Mouse (Mus musculus) liver, embryonic 14.5 days (tissue): Measurements from ENCODE around the gene Zmynd19. TPM values are rescaled to one million over a fixed set of nuclear protein-coding genes. Genes with fewer than 3 reads are reported as not detected.
A peak's percentile ranks its signal among the peaks of the same experiment; 100 is the strongest.
"Not testable (repeated sequence)": the region's sequence is repeated elsewhere in the genome, so short reads cannot be mapped to it uniquely, and the experiment has no call there.

Experiments
- ATAC-seq: fragments of 200-750 bp; cut with Nextera tagmentation; 2 replicates; pipeline ENCODE4 v1.8.0; 2017; ENCODE audit warnings: moderate number of reproducible peaks, mild to moderate bottlenecking, moderate library complexity; ENCODE audit not compliant: insufficient read depth
- DNase-seq, 3 experiments: peaks; one replicate each; pipeline ENCODE4 v3.0.0-alpha.2; 2012 to 2013; ENCODE audit warnings: low read depth in 3 of 3, low spot score in 3 of 3
- H3K27ac ChIP-seq: fragments of 300-500 bp; sonication (generic); 2 replicates; pipeline ENCODE4 v1.5.1; 2014; ENCODE audit warnings: moderate library complexity, mild to moderate bottlenecking, control low read depth, inconsistent platforms
- H3K27me3 ChIP-seq: fragments of 300-500 bp; sonication (generic); 2 replicates; pipeline ENCODE4 v1.6.1; 2014; ENCODE audit warnings: mild to moderate bottlenecking, low read length, moderate library complexity; ENCODE audit not compliant: control insufficient read depth, insufficient read depth
- H3K36me3 ChIP-seq: fragments of 300-500 bp; sonication (generic); replicated peaks from 2 replicates; pipeline ENCODE4 v1.6.1; 2014; ENCODE audit warnings: low read depth; ENCODE audit not compliant: control insufficient read depth, insufficient read depth
- H3K4me1 ChIP-seq, 2 experiments: fragments of 200-500 bp in 1 of 2; fragments of 300-500 bp in 1 of 2; sonication (generic) in 1 of 2; replicated peaks; 2 replicates each; pipeline ENCODE4 v1.6.1; 2012 to 2014; ENCODE audit warnings: antibody characterized with exemption in 1 of 2, inconsistent platforms in 1 of 2, low read length in 1 of 2; ENCODE audit not compliant: control insufficient read depth in 2 of 2, insufficient read depth in 2 of 2
- H3K4me2 ChIP-seq: fragments of 300-500 bp; sonication (generic); 2 replicates; pipeline ENCODE4 v1.6.1; 2014; ENCODE audit warnings: low read depth, mild to moderate bottlenecking, control low read depth, moderate library complexity
- H3K4me3 ChIP-seq, 2 experiments: fragments of 200-500 bp in 1 of 2; fragments of 300-500 bp in 1 of 2; sonication (generic) in 1 of 2; 2 replicates each; pipeline ENCODE4 v1.5.1; 2012 to 2014; ENCODE audit warnings: low read depth in 2 of 2, low read length in 2 of 2, mild to moderate bottlenecking in 2 of 2, control low read depth in 1 of 2, inconsistent platforms in 1 of 2, moderate library complexity in 1 of 2; ENCODE audit not compliant: insufficient read depth in 1 of 2
- H3K9ac ChIP-seq: fragments of 300-500 bp; sonication (generic); replicated peaks from 2 replicates; pipeline ENCODE4 v1.6.1; 2014; ENCODE audit warnings: mild to moderate bottlenecking, control low read depth, moderate library complexity
- H3K9me3 ChIP-seq: fragments of 300-500 bp; sonication (generic); 2 replicates; pipeline ENCODE4 v1.6.1; 2016; ENCODE audit warnings: low read length, mixed read lengths; ENCODE audit not compliant: control insufficient read depth
- CTCF ChIP-seq: IDR thresholded peaks from 2 replicates; pipeline ENCODE4 v1.5.1; 2016; ENCODE audit warnings: antibody characterized with exemption, low read depth, control low read depth
- EP300 ChIP-seq: IDR thresholded peaks from 2 replicates; pipeline ENCODE4 v1.6.1; 2016; ENCODE audit warnings: antibody characterized with exemption, low read depth
- WGBS: fragments of 180-500 bp; shearing (Covaris S2); extraction: QIAGEN DNeasy Blood & Tissue Kit; methylation state at CpG from one replicate; pipeline ENCODE4 v1.1.7; 2014; ENCODE audit not compliant: insufficient replicate concordance; 5-methylcytosine and 5-hydroxymethylcytosine counted together
- polyA plus RNA-seq, 2 experiments: library from polyadenylated mRNA; depleted of rRNA in 1 of 2; stranded (reverse) in 1 of 2; unstranded in 1 of 2; fragments of >200 nt; fragmentation: Nextera tagmentation in 1 of 2; extraction: Ambion mirVana in 1 of 2; gene quantifications; 2 replicates each; pipeline versions ENCODE4 v1.2.1 to v1.2.3; 2012 to 2014

Zmynd19 gene
- polyA plus RNA-seq, 2 experiments = 10.6 to 16.4 TPM

- no peak overlapping the region for H3K27ac ChIP-seq
- TF ChIP-seq CTCF (no peak), EP300 (no peak)
- H3K9me3 ChIP-seq = no peaks in the 10 kb centered on the region
- no peak overlapping the region for H3K4me3 ChIP-seq
- no peaks in the 10 kb centered on the region; the same call in none of the 2 replicates for H3K27me3 ChIP-seq
- no peaks in the 10 kb centered on the region for H3K4me1 ChIP-seq
- H3K4me2 ChIP-seq = no peak overlapping the region
- WGBS = 36% methylated on average over 4 of the region's 4 CpGs
- DNase-seq = no peak
- H3K9ac ChIP-seq = no peak overlapping the region; the same call in 1 of the 2 replicates
- no peaks in the 10 kb centered on the region for H3K36me3 ChIP-seq
- ATAC-seq = no peak
Measured at GRCm38 (mm10) chr2:24942092-24942491, 7.5 kb upstream of the Zmynd19 start.

- not testable (repeated sequence) for DNase-seq, H3K9ac ChIP-seq, H3K4me3 ChIP-seq, H3K4me1 ChIP-seq, ATAC-seq, H3K27me3 ChIP-seq, H3K36me3 ChIP-seq, H3K27ac ChIP-seq, H3K4me2 ChIP-seq, H3K9me3 ChIP-seq
- TF ChIP-seq CTCF = peak; percentile 58
- 32% methylated on average over 2 of the region's 2 CpGs for WGBS
Measured at GRCm38 (mm10) chr2:24944304-24944703, 5.3 kb upstream of the Zmynd19 start.

- H3K4me3 ChIP-seq = peak overlapping the region; percentile 91 to 98
- H3K27me3 ChIP-seq = no peaks in the 10 kb centered on the region; the same call in 1 of the 2 replicates
- peaks cover 26 to 27% of the 10 kb centered on the region in 2 experiments for H3K4me1 ChIP-seq
- peaks cover 33% of the 10 kb centered on the region for H3K36me3 ChIP-seq
- H3K9me3 ChIP-seq = no peaks in the 10 kb centered on the region
- H3K27ac ChIP-seq = no peak overlapping the region; the same call in 1 of the 2 replicates
- WGBS = under 1% methylated on average over 31 of the region's 31 CpGs
- TF ChIP-seq CTCF (no peak), EP300 (no peak)
- peak overlapping the region; percentile 99 for H3K4me2 ChIP-seq
- ATAC-seq (no peak), DNase-seq (no peak)
- peak overlapping the region; percentile 87 for H3K9ac ChIP-seq
Measured at GRCm38 (mm10) chr2:24950189-24950535, 570 bp downstream of the Zmynd19 start.

GRCm38 (mm10) chr2:24952537-24953055, 3.0 kb downstream of the Zmynd19 start:
- Histone ChIP-seq H3K9ac (peak overlapping the region; percentile 27), H3K27me3 (no peaks in the 10 kb centered on the region), H3K4me2 (peak overlapping the region; percentile 52), H3K9me3 (no peaks in the 10 kb centered on the region), H3K4me1 (peaks cover 26 to 27% of the 10 kb centered on the region in 2 experiments), H3K4me3 (peak overlapping the region; percentile 17 to 24; a peak in 1 of 4 replicates), H3K27ac (peak overlapping the region; percentile 66), H3K36me3 (peaks cover 47% of the 10 kb centered on the region)
- peak; percentile 24 for ATAC-seq
- no peak for DNase-seq
- 16% methylated on average over 4 of the region's 4 CpGs for WGBS
- TF ChIP-seq EP300 (no peak; the same call in 1 of the 2 replicates), CTCF (no peak)

- 58% methylated on average over 3 of the region's 3 CpGs for WGBS
- DNase-seq = no peak
Measured at GRCm38 (mm10) chr2:24960910-24961309, 11.3 kb downstream of the Zmynd19 start.

More at GRCm38 (mm10) chr2:24960910-24961309, 11.3 kb downstream of the Zmynd19 start:
- no peak overlapping the region for H3K4me2 ChIP-seq
- TF ChIP-seq EP300 = no peak
- TF ChIP-seq CTCF = peak; percentile 66
- no peak overlapping the region for H3K27ac ChIP-seq
- H3K9ac ChIP-seq = no peak overlapping the region
- peaks cover 6% of the 10 kb centered on the region in 2 experiments for H3K4me1 ChIP-seq
- no peak for ATAC-seq
- H3K4me3 ChIP-seq = no peak overlapping the region
- H3K36me3 ChIP-seq = peaks cover 37% of the 10 kb centered on the region
- no peaks in the 10 kb centered on the region for H3K9me3 ChIP-seq
- H3K27me3 ChIP-seq = no peaks in the 10 kb centered on the region
